Mouse (Mus musculus): ENCODE measurements at regions not wholly inside any gene's neighbourhood (a gene's known extent, or its start where the extent isn't known, plus 50 kb on each side); places are given as distances from the start of the nearest gene placed in this dataset.

DNA sequence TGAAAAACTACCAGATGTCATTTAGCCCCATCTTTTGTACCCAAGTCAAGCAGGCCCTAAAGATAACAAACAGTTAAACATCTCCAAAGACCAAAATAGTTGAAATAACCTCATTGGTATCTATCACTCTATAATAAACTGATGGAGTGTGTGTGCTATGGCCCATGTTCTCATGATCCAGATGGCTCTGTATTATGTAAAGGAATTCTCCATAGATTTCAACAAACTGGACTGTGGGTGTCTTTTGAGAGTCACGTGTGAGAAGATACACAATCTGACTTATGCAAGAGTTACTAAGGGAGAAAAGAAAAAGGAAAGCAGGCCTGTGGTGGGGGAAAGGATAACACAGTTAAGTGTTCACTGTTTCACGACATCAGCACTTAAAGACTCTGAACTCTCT is 164.8 kb upstream of the Paip1 start:
- TF ChIP-seq CTCF (IDR thresholded peaks at IDR 0.05; ENCODE audit: borderline replicate concordance, insufficient read depth, low read depth, low read length): no peak
- TF ChIP-seq POLR2A (IDR thresholded peaks at IDR 0.05; ENCODE audit: borderline replicate concordance, insufficient read depth, low read length): no peak
